Mouse (Mus musculus) adrenal gland, postnatal 36 days (tissue): ENCODE results near the gene Sipa1l2. TPM values are rescaled to one million over a fixed set of nuclear protein-coding genes. Genes with fewer than 3 reads are reported as not detected.
A peak's percentile ranks its signal among the peaks of the same experiment; 100 is the strongest.
"Not testable (repeated sequence)": the region's sequence is repeated elsewhere in the genome, so short reads cannot be mapped to it uniquely, and the experiment has no call there.

Source experiments
- DNase-seq, 2 experiments: peaks; one replicate each; pipeline ENCODE4 v3.0.0; 2021; ENCODE audit warnings: mixed read lengths in 1 of 2
- total RNA-seq, 2 experiments: library from RNA; stranded (reverse); gene quantifications; 2 replicates each; pipeline ENCODE4 v1.2.3; 2021

Sipa1l2 gene
- total RNA-seq, 2 experiments from 2014 or later: 53.1 to 63.7 TPM

DNA sequence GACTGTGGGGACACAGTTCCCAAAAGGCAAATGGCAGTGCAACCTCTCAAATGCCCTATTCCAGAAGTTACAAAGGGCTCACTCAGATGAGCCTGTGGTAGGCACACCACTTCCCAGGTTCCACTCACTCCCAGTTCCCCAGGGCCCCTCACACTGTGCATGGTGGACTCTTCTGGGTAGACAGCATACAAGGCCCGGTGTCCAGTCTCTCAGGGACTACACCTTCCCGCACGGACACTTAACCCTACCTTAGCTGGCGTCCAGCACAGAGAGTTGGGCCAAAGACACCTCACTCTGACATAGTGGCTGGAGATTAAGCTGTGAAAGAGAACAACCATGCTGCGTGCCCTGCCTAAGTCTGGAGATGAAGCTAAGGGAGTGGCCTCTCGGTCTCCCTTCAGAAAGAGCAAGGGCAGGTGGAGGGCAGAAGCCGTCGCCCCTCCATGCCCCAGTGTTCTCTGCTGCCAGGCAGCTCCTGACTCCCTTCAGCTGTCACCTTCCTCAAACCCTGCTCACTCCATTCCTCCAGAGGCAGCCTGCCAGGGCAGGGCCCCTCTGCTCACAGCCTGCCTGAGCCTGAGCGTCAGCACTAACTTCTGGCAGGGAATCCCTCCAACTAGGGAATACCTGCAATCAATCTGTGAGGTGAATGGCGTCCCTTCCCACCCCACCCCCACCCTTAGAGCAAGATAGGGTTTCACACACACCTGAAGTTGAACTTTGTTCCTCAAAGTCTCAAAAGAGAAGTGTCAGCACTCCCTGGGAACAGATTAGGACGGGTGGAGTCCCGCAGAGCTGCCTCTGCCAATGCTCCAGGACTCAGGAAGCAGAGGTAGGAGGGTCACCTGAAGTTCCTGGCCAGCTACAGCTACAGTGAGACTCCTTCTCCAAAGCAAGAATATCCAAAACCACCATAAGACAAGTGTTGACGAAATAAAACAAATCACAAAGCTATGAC lies 30.3 kb downstream of the Sipa1l2 start:
- DNase-seq: no peak

DNA sequence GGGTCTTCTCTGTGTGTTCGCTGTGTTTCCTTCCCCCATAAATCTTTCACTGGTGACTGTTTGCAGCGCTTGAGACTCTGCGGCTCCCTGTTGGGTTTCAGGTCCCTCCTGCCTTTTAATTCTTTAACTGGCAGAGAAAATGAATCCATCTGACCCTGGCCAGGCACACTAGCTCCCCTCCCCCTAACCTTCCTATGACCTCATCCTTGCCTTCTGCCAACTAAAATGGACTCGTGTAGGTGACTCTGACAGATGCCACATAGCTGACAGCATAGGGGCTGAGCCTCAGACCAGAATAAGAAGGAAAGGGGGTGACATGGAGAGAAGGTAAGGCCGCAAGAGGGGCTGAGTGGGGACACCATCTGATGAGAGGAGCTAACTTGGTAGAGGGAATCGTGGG lies 31.3 kb downstream of the Sipa1l2 start:
- DNase-seq: peak; percentile 71 to 78

GRCm38 (mm10) chr8:125533709-125534108 lies 35.9 kb downstream of the Sipa1l2 start:
- DNase-seq: no peak

- DNase-seq: peak; percentile 82 to 84
Measured at GRCm38 (mm10) chr8:125532953-125533352, 36.7 kb downstream of the Sipa1l2 start.

GRCm38 (mm10) chr8:125532177-125532576 lies 37.4 kb downstream of the Sipa1l2 start:
- no peak for DNase-seq

GRCm38 (mm10) chr8:125531640-125532039 lies 38.0 kb downstream of the Sipa1l2 start:
- DNase-seq: no peak

DNA sequence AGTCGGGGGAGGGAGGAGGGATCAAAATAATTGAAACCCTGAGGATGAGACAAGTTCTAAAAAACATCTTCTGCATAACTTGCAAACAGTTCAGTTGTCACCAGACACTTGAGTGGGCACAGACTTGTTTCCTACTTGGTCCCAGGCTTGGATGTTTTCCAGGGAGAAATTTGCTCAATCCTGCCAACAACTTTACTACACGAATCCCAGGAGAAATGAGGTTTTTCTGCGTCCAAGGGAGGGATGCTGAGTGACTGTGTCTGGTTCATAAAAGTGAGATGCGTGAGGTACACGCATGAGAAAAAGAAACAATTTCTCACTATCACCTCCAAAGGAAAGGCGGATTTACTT lies 38.5 kb downstream of the Sipa1l2 start:
- DNase-seq: no peak

GRCm38 (mm10) chr8:125530187-125531087 lies 39.2 kb downstream of the Sipa1l2 start:
- no peak for DNase-seq

- DNase-seq: no peak
Measured at GRCm38 (mm10) chr8:125529019-125529418, 40.6 kb downstream of the Sipa1l2 start.

DNA sequence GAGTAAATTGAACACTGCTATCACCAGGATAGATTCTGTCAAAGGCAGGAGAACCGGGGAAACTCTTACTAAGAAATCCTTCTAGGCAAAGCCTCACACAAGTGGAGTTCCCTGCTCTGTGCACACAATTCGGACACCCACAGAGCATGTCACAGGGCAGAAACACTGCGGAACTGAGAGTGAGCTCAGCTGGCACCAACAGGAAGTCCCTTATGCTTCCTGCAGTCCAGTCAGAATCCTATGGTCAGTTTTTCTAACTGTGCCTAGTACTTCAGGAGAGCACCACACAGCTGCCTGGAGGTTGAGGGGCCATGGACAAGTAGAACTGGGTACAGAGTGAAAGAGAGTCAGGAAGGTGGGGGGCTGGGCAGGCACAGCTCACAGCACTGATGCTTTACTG lies 41.7 kb downstream of the Sipa1l2 start:
- no peak for DNase-seq

DNA sequence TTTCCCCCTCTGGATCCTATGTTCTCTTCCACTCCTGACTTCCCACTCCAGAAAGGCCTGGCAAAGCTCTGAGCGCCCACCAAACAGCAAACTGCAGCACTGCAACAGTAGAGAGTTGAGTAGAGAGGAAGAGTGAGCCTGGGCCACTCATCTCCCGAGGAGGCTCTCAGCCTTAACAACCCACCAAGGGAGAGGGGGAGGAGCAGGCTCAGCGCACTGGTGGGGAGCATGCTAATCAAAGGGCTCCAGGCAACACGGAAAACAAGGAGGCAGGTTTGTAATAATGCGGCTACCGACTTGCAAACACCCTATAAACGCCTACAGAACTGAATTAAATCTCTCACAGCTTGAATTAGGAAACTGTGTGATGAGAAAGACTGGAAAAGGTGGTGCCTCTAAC lies 42.6 kb downstream of the Sipa1l2 start:
- no peak for DNase-seq

DNA sequence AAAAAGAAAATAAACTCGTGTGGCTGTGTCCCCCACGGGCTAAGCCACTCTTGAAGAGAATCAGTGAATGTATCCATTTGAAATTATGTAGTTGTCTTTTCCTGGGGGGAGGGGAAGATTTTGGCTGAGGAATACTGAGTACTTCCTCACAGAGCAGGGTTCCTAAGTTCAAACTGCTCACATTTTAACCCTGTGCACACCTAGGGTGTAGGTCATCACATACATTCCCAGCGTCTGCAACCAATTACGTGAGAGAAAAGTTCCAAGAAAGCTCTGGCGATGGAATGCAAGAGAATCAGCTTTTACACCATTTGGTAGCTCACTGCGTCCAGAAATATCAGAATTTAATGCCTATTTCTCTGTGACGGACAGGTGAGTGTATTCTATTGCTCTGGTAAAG lies 43.0 kb downstream of the Sipa1l2 start:
- DNase-seq: no peak

DNA sequence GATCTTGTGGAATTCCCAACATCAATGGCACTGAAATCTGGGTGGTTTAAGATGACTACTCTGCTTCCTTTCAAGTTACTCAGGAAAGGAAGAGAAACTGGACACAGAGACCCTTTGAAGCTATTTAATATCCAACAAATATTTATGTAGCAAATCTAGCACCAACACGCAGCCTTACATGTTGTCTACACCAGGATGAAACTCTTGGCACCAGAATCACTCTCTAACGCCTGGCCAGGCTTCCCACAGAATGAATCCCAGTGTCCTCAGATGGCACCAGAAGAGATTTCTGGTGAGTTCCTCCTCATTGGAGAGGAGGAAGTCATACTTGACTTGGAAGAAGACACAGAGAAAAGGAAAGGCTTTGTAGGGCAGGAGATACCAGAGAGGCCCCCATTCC lies 45.1 kb downstream of the Sipa1l2 start:
- DNase-seq: no peak

DNA sequence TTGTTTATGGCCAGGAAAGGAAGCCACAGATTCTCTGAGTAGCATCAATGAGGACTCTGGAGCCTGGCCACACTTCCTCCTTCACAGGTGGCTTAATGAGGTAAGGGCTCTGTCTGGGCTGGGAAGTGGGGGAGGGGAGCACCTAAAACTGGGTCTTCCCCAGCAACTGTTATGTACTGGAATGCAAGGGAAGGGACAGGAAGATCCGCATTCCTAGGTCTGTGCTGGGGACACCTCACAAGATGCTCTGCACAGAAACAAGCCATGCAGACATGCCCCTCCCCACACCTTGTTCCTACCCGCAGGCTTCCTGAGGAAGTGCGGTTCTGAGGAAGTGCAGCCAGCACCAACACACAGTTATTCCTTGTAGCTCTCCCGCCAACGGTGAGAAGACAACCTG lies 46.4 kb downstream of the Sipa1l2 start:
- no peak for DNase-seq

DNA sequence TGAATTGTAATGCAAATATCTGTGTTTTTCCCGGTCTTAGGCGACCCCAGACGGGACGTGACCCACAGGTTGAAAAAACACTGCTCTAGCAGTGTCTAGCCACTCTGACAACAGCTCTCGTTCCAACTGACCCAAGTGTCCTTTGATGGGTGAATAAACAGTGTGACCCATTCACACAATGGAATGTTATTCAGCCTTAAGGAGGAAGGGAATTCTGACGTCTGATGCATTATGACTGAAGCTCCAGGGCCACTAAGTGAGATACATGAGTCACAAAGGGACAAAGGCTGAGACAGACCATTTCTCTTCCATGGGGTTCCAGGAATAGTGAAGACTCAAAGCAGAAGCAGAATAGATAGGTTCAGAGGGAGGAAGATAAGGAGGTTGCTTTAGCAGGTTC lies 47.5 kb downstream of the Sipa1l2 start:
- DNase-seq: peak in 1 of 2 experiments; percentile 26

- DNase-seq: no peak
Measured at GRCm38 (mm10) chr8:125521087-125521486, 48.5 kb downstream of the Sipa1l2 start.

DNA sequence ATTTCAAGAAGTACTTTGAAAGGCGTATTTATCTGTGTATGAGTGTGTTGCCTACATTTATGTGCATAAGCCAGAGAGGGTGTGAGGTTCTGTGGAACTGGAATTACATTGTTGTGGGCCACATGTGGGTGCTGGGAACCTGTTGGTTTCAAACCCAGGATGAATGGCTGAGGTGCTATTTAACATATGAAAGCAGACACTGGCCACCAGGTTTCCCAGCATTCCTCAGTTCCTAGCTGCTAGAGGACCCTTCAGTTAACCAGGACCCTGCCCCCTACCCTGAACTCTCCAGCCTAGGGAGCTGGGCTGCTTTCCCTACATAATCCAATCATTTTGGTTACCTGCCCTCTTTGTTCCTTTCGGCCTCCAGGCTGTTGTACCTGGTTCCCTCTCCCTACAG lies 49.3 kb downstream of the Sipa1l2 start:
- not testable (repeated sequence) for DNase-seq

- no peak for DNase-seq
Measured at GRCm38 (mm10) chr8:125518951-125519350, 50.7 kb downstream of the Sipa1l2 start.

GRCm38 (mm10) chr8:125518301-125518700 lies 51.3 kb downstream of the Sipa1l2 start:
- DNase-seq: peak; percentile 50 to 52

DNA sequence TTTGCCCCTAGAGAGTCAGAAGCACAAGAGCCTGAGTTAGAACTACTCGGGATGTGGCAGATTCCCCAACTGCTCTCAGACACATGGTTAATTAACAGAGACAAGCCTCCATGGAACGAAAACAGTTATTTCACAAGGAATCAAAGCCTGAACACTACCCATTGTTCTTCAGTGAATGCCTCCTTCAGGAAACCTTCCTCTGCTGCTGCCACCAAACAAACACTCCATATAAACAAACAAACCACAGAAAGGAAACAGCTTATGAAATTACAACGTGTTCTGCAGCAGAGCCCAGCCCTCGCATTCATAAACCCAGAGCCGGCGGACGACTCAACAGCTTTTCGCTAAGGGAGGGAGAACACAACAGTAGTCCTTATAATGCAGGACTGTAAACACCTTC lies 52.2 kb downstream of the Sipa1l2 start:
- no peak for DNase-seq

DNA sequence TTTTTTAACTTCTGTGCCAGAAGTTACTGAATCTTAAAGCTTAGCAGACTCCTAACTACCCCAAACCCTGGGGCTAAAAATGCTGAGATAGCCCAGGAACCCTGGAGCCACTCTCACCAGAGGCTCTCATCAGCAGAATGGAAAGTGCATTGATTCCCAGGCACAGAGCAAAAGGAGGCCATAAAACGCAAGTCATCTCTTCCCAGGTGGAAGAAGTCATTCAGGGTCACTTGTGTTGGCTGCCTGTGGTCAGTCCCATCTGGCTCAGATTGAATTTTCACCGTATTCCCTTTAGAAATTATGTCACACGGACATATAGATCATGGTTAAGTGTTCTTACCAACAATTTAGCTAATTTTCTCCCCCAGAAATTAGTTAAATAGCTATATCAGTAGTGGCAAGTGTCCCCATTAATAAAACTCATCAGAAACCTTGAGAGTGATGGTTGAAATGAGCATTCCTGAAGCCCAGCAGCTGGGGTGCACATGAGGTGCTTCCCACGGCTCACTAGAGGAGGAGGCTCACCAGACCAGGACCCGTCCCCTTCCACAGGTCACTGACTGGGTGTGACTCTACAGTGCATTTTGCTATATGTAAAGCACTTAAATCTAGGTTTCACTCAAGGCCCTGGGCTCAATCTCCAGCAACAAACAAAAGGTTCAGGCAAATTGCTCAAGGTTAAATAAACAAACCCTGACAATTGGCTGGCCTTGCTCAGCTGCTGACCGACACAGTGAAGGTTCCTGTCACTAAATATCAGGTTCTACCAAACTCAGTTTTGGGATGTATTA lies 53.3 kb downstream of the Sipa1l2 start:
- DNase-seq: peak in 1 of 2 experiments; percentile 42

DNA sequence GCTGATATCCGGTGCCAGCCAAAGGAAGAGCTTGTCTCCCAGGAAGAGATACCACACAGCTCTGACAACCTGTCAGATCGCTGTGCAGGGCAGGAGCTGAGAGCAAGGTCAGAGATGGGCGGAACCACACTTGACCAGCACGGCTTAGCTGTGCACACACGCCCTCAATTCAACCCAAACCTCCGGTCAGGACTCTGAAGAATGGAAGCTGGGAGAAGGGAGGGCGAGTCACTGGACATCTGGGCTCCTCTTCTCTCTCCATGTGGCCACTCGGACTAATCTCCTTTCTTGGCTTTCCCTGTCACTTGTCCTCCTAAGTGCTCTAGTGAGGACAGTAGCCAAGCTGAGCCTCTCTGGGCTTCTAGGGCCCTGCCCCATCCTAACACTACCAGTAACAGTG lies 53.9 kb downstream of the Sipa1l2 start:
- peak; percentile 66 to 76 for DNase-seq
